Mouse (Mus musculus) cortical plate, adult 2 months (tissue): ENCODE measurements around the gene Pnma5.

Source experiments
- CTCF ChIP-seq: fragments of 200-500 bp; IDR thresholded peaks from 2 replicates; pipeline ENCODE4 v1.5.1; 2011; ENCODE audit warnings: mild to moderate bottlenecking, control low read depth, low read length; ENCODE audit not compliant: insufficient read depth; ENCODE audit errors: extremely low read depth
- POLR2A ChIP-seq: fragments of 200-500 bp; IDR thresholded peaks from 2 replicates; pipeline ENCODE4 v1.6.1; 2011; ENCODE audit warnings: mild to moderate bottlenecking, low read length, control low read depth; ENCODE audit not compliant: insufficient read depth; ENCODE audit errors: extremely low read depth

DNA sequence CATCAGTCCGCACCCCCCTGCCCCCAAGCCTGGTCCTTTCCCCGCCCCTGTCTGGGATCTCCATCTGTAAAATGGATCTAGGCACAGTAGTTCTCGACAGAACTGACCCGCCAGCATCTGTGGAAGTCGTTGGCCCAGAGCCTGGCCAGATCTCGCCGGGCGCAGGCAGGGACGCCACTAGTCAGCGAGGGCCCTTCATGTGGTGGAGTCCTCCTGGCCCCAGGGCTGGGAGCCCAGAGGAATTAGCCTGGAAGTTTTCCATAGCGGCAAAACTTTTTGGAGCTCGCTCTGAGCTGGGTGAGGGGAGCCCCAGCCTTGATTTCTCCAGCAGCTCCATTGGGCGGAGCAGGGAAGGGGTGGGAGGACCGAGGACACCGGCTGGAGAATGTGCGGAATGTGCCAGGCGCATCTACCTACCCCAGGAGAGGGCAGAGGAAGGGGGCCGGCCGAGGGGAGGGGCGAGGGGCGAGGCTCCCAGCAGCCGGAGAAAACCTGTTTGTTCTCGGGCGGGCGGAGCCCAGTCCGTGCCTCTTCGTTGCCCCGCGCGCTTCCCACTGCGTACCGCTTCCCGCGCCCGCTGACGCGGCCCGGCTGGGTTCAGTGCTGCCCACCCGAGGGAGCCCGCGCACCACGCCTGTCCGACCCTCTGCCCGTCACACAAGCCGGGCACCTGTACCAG, 49.9 kb downstream of the Pnma5 start, which contains the start of gene Zfp185:
- TF ChIP-seq POLR2A (no peak), CTCF (no peak)
